Mouse (Mus musculus) embryonic fibroblast, embryonic 13.5 days (primary cell): ENCODE results near the gene Hunk.

ENCODE experiments used
- CTCF ChIP-seq: IDR thresholded peaks from 2 replicates; pipeline ENCODE4 v1.5.1; 2011; ENCODE audit warnings: mild to moderate bottlenecking, control low read depth, low read length, moderate library complexity, borderline replicate concordance; ENCODE audit not compliant: insufficient read depth
- POLR2A ChIP-seq: IDR thresholded peaks from 2 replicates; pipeline ENCODE4 v1.6.1; 2011; ENCODE audit warnings: low read depth, mild to moderate bottlenecking, control low read depth, low read length, moderate library complexity

- TF ChIP-seq CTCF (no peak), POLR2A (no peak)
Measured at GRCm38 (mm10) chr16:90491898-90492499, 106.2 kb downstream of the Hunk start.
